Comparison of ENCODE assay signal across 8 mouse cellular contexts in genomic region chr13:9763100-9763827, GRCm38 (mm10). TPM values are rescaled to one million over a fixed set of nuclear protein-coding genes. Genes with fewer than 3 reads are reported as not detected.
A peak's percentile ranks its signal among the peaks of the same experiment; 100 is the strongest.
DNase-seq lines count a peak whose midpoint lies in the region; ATAC-seq lines count a peak whose summit lies in the region.

No protein-coding gene starts in this region.

- H3K4me2 ChIP-seq in neural tube, embryonic 11.5 days (ENCODE audit: low read depth) = peak overlapping the region; percentile 82
- H3K4me2 ChIP-seq in kidney, embryonic 14.5 days (replicated peaks; ENCODE audit: low read depth, low read length) = peak overlapping the region; percentile 74
- peak overlapping the region; percentile 77 for H3K4me2 ChIP-seq in midbrain, embryonic 12.5 days (replicated peaks)

- WGBS in neural tube, embryonic 11.5 days = 3% methylated on average over 21 of the region's 21 CpGs
- 7% methylated on average over 21 of the region's 21 CpGs for WGBS in forebrain, embryonic 10.5 days
- WGBS in kidney, embryonic 14.5 days = 3% methylated on average over 21 of the region's 21 CpGs
- 4% methylated on average over 21 of the region's 21 CpGs for WGBS in midbrain, embryonic 12.5 days

- DNase-seq in neural tube, embryonic 11.5 days (ENCODE audit: low spot score) = no peak
- no peak for DNase-seq in neural tube, embryonic 10.5 days (ENCODE audit: extremely low spot score, low spot score)
- DNase-seq in T-cell, adult 2 months (ENCODE audit: low spot score) = peak; percentile 29
- no peak for DNase-seq in forebrain, embryonic 10.5 days (ENCODE audit: extremely low spot score, low spot score)
- no peak for DNase-seq in layer of hippocampus, postnatal 36 days
- DNase-seq in urinary bladder, postnatal 10 days (ENCODE audit: low spot score) = no peak

- peak; percentile 24 for ATAC-seq in neural tube, embryonic 11.5 days (ENCODE audit: insufficient read depth, low FRiP score, low TSS enrichment)
- ATAC-seq in kidney, embryonic 14.5 days (ENCODE audit: low FRiP score, low TSS enrichment) = peak; percentile 28; the same call in 1 of the 2 replicates
- ATAC-seq in midbrain, embryonic 12.5 days (ENCODE audit: low FRiP score, low read depth) = peak; percentile 38

- peak overlapping the region; percentile 99 for H3K27ac ChIP-seq in neural tube, embryonic 11.5 days (ENCODE audit: low read depth, low read length)
- peak overlapping the region; percentile 100 for H3K27ac ChIP-seq in forebrain, embryonic 10.5 days
- H3K27ac ChIP-seq in kidney, embryonic 14.5 days (ENCODE audit: low read depth, low read length) = peak overlapping the region; percentile 99
- H3K27ac ChIP-seq in midbrain, embryonic 12.5 days (replicated peaks) = peak overlapping the region; percentile 99

- peak overlapping the region; percentile 93 for H3K4me3 ChIP-seq in neural tube, embryonic 11.5 days (ENCODE audit: low read depth, low read length)
- peak overlapping the region; percentile 82 for H3K4me3 ChIP-seq in forebrain, embryonic 10.5 days
- peak overlapping the region; percentile 91 for H3K4me3 ChIP-seq in kidney, embryonic 14.5 days (ENCODE audit: low read length)
- peak overlapping the region; percentile 98 for H3K4me3 ChIP-seq in midbrain, embryonic 12.5 days

- no peaks in the 10 kb centered on the region for H3K9me3 ChIP-seq in neural tube, embryonic 11.5 days (ENCODE audit: control insufficient read depth, low read length)
- no peaks in the 10 kb centered on the region for H3K9me3 ChIP-seq in forebrain, embryonic 10.5 days
- no peaks in the 10 kb centered on the region for H3K9me3 ChIP-seq in kidney, embryonic 14.5 days (ENCODE audit: control insufficient read depth, low read length)
- no peaks in the 10 kb centered on the region for H3K9me3 ChIP-seq in midbrain, embryonic 12.5 days

- no peaks in the 10 kb centered on the region for H3K27me3 ChIP-seq in neural tube, embryonic 11.5 days (ENCODE audit: control insufficient read depth, insufficient read depth, low read length)
- no peaks in the 10 kb centered on the region for H3K27me3 ChIP-seq in forebrain, embryonic 10.5 days (ENCODE audit: poor library complexity, severe bottlenecking)
- H3K27me3 ChIP-seq in kidney, embryonic 14.5 days (ENCODE audit: control insufficient read depth, insufficient read depth, low read length) = no peaks in the 10 kb centered on the region
- no peaks in the 10 kb centered on the region for H3K27me3 ChIP-seq in midbrain, embryonic 12.5 days

- H3K36me3 ChIP-seq in neural tube, embryonic 11.5 days (ENCODE audit: control insufficient read depth, insufficient read depth, low read length) = no peaks in the 10 kb centered on the region
- H3K36me3 ChIP-seq in forebrain, embryonic 10.5 days (replicated peaks) = no peaks in the 10 kb centered on the region
- no peaks in the 10 kb centered on the region for H3K36me3 ChIP-seq in kidney, embryonic 14.5 days (ENCODE audit: control insufficient read depth, insufficient read depth, low read length)
- no peaks in the 10 kb centered on the region for H3K36me3 ChIP-seq in midbrain, embryonic 12.5 days

- peaks cover 34% of the 10 kb centered on the region for H3K4me1 ChIP-seq in neural tube, embryonic 11.5 days (ENCODE audit: control insufficient read depth, insufficient read depth, low read length)
- H3K4me1 ChIP-seq in forebrain, embryonic 10.5 days = peaks cover 73% of the 10 kb centered on the region
- peaks cover 21% of the 10 kb centered on the region for H3K4me1 ChIP-seq in kidney, embryonic 14.5 days (ENCODE audit: control insufficient read depth, insufficient read depth, low read length)
- peaks cover 47% of the 10 kb centered on the region for H3K4me1 ChIP-seq in midbrain, embryonic 12.5 days

- peak overlapping the region; percentile 100 for H3K9ac ChIP-seq in neural tube, embryonic 11.5 days (ENCODE audit: low read length)
- H3K9ac ChIP-seq in kidney, embryonic 14.5 days (ENCODE audit: low read depth, low read length) = peak overlapping the region; percentile 100
- H3K9ac ChIP-seq in midbrain, embryonic 12.5 days (replicated peaks) = peak overlapping the region; percentile 99

RNA-seq across cellular contexts. Expression of gene Zmynd11, which starts 1.9 kb away (rescaled TPM):
- 109 and 117 TPM in 2 replicates for polyA plus RNA-seq in neural tube, embryonic 11.5 days (2014; fragmentation: Nextera tagmentation; extraction: Ambion mirVana)
- polyA plus RNA-seq in forebrain, embryonic 10.5 days (2016; fragmentation: Nextera tagmentation; extraction: Ambion mirVana) = 103 and 104 TPM in 2 replicates
- polyA plus RNA-seq in kidney, embryonic 14.5 days (2014; fragmentation: Nextera tagmentation; extraction: Ambion mirVana) = 54.4 and 119 TPM in 2 replicates
- polyA plus RNA-seq in midbrain, embryonic 12.5 days (2016; fragmentation: Nextera tagmentation; extraction: Ambion mirVana) = 152 and 169 TPM in 2 replicates
- total RNA-seq in layer of hippocampus, postnatal 36 days (2021) = 100 to 1,000 TPM; 277 to 302 TPM
